Mouse (Mus musculus): Measurements from ENCODE around the gene Zcchc13. TPM values are rescaled to one million over a fixed set of nuclear protein-coding genes. Genes with fewer than 3 reads are reported as not detected.

Zcchc13 gene
- polyA plus RNA-seq, 2 experiments = not detected

DNA sequence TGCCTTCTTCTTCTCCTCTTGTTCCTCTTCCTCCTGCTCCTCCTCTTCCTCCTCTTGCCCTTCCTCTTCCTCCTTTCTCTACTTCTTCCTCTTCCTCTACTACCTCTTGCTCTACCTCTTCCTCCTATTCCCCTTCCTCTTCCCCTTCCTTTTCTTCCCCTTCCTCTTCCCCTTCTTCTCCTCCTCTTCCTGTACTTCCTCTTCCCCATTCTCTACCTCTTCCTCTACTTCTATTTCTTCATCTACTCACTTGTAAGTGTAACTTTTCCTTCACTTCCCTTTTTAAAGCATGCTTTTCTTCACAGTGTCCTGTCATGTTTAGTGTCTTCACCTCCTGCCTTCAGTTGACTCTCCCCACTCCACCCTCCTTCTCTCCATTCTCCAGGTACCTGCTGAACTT, 3.5 kb downstream of the Zcchc13 start:
- Histone ChIP-seq H3K4me2 (ENCODE audit: low read depth) (no peak overlapping the region), H3K27ac (no peak overlapping the region), H3K36me3 (replicated peaks; ENCODE audit: control insufficient read depth, insufficient read depth, low read depth) (no peaks in the 10 kb centered on the region), H3K4me3 (ENCODE audit: insufficient read depth in 1 of 2, low read depth in 2 of 2, low read length in 2 of 2) (no peak overlapping the region), H3K4me1 (replicated peaks; ENCODE audit: control insufficient read depth in 2 of 2, insufficient read depth in 2 of 2, low read length in 1 of 2) (no peaks in the 10 kb centered on the region), H3K9ac (replicated peaks) (no peak overlapping the region), H3K27me3 (ENCODE audit: control insufficient read depth, insufficient read depth, low read length) (no peaks in the 10 kb centered on the region), H3K9me3 (ENCODE audit: control insufficient read depth, low read length) (no peaks in the 10 kb centered on the region)
- TF ChIP-seq EP300 (IDR thresholded peaks at IDR 0.05; ENCODE audit: low read depth) (no peak), CTCF (IDR thresholded peaks at IDR 0.05; ENCODE audit: low read depth) (no peak)
- DNase-seq (ENCODE audit: low read depth in 3 of 3, low spot score in 3 of 3) = no peak
- no peak for ATAC-seq (ENCODE audit: insufficient read depth)

DNA sequence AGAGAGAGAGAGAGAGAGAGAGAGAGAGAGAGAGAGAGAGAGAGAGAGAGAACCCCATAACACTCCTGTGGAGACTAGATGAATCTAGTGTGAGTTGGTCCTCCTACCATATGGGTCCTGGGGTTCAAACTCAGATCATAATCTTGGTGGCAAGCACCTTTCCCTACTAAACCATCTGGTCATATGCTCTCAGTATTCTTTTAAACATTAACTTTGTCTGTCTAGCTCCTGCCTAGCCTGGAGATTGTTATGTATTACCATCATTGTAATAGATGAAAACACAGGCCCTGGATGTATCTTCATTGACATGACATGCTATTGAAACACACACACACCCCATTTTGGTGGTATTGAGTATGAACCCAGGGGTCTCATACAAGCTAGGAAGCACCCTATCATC, 5.6 kb downstream of the Zcchc13 start:
- Histone ChIP-seq H3K4me1 (replicated peaks; ENCODE audit: control insufficient read depth in 2 of 2, insufficient read depth in 2 of 2, low read length in 1 of 2) (no peaks in the 10 kb centered on the region), H3K9ac (replicated peaks) (no peak overlapping the region), H3K27ac (no peak overlapping the region), H3K9me3 (ENCODE audit: control insufficient read depth, low read length) (no peaks in the 10 kb centered on the region), H3K4me2 (ENCODE audit: low read depth) (no peak overlapping the region), H3K4me3 (ENCODE audit: insufficient read depth in 1 of 2, low read depth in 2 of 2, low read length in 2 of 2) (no peak overlapping the region), H3K36me3 (replicated peaks; ENCODE audit: control insufficient read depth, insufficient read depth, low read depth) (no peaks in the 10 kb centered on the region), H3K27me3 (ENCODE audit: control insufficient read depth, insufficient read depth, low read length) (no peaks in the 10 kb centered on the region)
- DNase-seq (ENCODE audit: low read depth in 3 of 3, low spot score in 3 of 3) = no peak
- TF ChIP-seq EP300 (IDR thresholded peaks at IDR 0.05; ENCODE audit: low read depth) (no peak), CTCF (IDR thresholded peaks at IDR 0.05; ENCODE audit: low read depth) (no peak)
- no peak for ATAC-seq (ENCODE audit: insufficient read depth)

- no peak for ATAC-seq (ENCODE audit: insufficient read depth)
- TF ChIP-seq CTCF (IDR thresholded peaks at IDR 0.05; ENCODE audit: low read depth) = no peak
- TF ChIP-seq EP300 (IDR thresholded peaks at IDR 0.05; ENCODE audit: low read depth) = no peak
- WGBS (ENCODE audit: insufficient replicate concordance) = 60% methylated on average over 5 of the region's 5 CpGs
Observed at GRCm38 (mm10) chrX:103638566-103638965, 8.2 kb downstream of the Zcchc13 start.

DNA sequence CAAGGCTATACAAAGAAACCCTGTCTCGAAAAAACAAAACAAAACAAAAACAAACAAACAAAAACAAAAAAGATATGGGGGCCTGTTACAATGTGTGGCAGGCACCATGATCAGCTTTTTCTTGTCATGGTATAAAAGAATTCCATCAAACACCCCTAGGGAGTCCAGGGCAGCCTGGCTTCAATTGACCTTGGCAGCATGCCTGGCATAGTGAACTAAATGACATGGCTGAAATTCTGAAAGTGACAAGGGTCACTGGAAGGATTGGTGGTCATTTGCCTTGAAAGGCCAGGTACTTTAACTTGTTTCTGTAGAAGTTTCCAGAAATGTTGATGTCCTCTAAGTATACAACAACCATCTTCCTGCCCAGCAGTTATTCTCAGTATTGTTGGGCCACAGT, 13.9 kb downstream of the Zcchc13 start:
- Histone ChIP-seq H3K9me3 (ENCODE audit: control insufficient read depth, low read length) (no peaks in the 10 kb centered on the region), H3K27me3 (ENCODE audit: control insufficient read depth, insufficient read depth, low read length) (no peaks in the 10 kb centered on the region), H3K36me3 (replicated peaks; ENCODE audit: control insufficient read depth, insufficient read depth, low read depth) (no peaks in the 10 kb centered on the region), H3K4me3 (ENCODE audit: insufficient read depth in 1 of 2, low read depth in 2 of 2, low read length in 2 of 2) (no peak overlapping the region), H3K27ac (no peak overlapping the region), H3K4me1 (replicated peaks; ENCODE audit: control insufficient read depth in 2 of 2, insufficient read depth in 2 of 2, low read length in 1 of 2) (no peaks in the 10 kb centered on the region), H3K4me2 (ENCODE audit: low read depth) (no peak overlapping the region), H3K9ac (replicated peaks) (no peak overlapping the region)
- no peak for TF ChIP-seq EP300 (IDR thresholded peaks at IDR 0.05; ENCODE audit: low read depth)
- no peak for TF ChIP-seq CTCF (IDR thresholded peaks at IDR 0.05; ENCODE audit: low read depth)
- DNase-seq (ENCODE audit: low read depth in 3 of 3, low spot score in 3 of 3) = no peak
- 53% methylated on average over 1 of the region's 1 CpGs for WGBS (ENCODE audit: insufficient replicate concordance)
- ATAC-seq (ENCODE audit: insufficient read depth) = no peak

More at GRCm38 (mm10) chrX:103638566-103638965, 8.2 kb downstream of the Zcchc13 start:
- H3K27me3 ChIP-seq (ENCODE audit: control insufficient read depth, insufficient read depth, low read length) = no peaks in the 10 kb centered on the region
- no peak overlapping the region for H3K27ac ChIP-seq
- DNase-seq (ENCODE audit: low read depth in 3 of 3, low spot score in 3 of 3) = no peak
- no peaks in the 10 kb centered on the region for H3K9me3 ChIP-seq (ENCODE audit: control insufficient read depth, low read length)
- no peaks in the 10 kb centered on the region for H3K36me3 ChIP-seq (replicated peaks; ENCODE audit: control insufficient read depth, insufficient read depth, low read depth)
- H3K4me3 ChIP-seq (ENCODE audit: insufficient read depth in 1 of 2, low read depth in 2 of 2, low read length in 2 of 2) = no peak overlapping the region
- H3K4me2 ChIP-seq (ENCODE audit: low read depth) = no peak overlapping the region
- no peaks in the 10 kb centered on the region for H3K4me1 ChIP-seq (replicated peaks; ENCODE audit: control insufficient read depth in 2 of 2, insufficient read depth in 2 of 2, low read length in 1 of 2)
- H3K9ac ChIP-seq (replicated peaks) = no peak overlapping the region

DNA sequence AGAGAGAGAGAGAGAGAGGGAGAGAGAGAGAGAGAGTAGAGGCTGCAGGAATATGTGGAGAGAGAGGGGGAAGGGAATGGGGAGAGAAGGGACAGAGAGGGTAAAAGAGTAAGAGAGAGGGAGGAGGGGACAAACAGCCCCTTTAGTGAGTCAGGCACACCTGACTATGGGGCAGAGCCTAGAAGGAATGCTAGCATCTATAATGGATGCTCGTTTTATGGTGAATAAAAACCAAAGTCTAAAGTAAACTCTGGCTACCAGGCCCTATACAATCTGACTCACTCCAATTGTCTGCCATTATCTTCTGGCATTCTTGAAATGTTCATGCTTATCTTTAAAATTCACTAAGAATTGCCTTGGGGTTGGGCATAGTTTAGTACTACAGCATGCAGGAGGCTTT, 21.7 kb downstream of the Zcchc13 start:
- Histone ChIP-seq H3K36me3 (replicated peaks; ENCODE audit: control insufficient read depth, insufficient read depth, low read depth) (no peaks in the 10 kb centered on the region), H3K4me3 (ENCODE audit: insufficient read depth in 1 of 2, low read depth in 2 of 2, low read length in 2 of 2) (no peak overlapping the region), H3K9me3 (ENCODE audit: control insufficient read depth, low read length) (no peaks in the 10 kb centered on the region), H3K4me1 (replicated peaks; ENCODE audit: control insufficient read depth in 2 of 2, insufficient read depth in 2 of 2, low read length in 1 of 2) (no peaks in the 10 kb centered on the region), H3K27me3 (ENCODE audit: control insufficient read depth, insufficient read depth, low read length) (no peaks in the 10 kb centered on the region), H3K4me2 (ENCODE audit: low read depth) (no peak overlapping the region), H3K9ac (replicated peaks) (no peak overlapping the region), H3K27ac (no peak overlapping the region)
- 50% methylated on average over 1 of the region's 1 CpGs for WGBS (ENCODE audit: insufficient replicate concordance)
- DNase-seq (ENCODE audit: low read depth in 3 of 3, low spot score in 3 of 3) (no peak), ATAC-seq (ENCODE audit: insufficient read depth) (no peak)
- TF ChIP-seq CTCF (IDR thresholded peaks at IDR 0.05; ENCODE audit: low read depth) = no peak
- TF ChIP-seq EP300 (IDR thresholded peaks at IDR 0.05; ENCODE audit: low read depth) = no peak

- DNase-seq (ENCODE audit: low read depth in 3 of 3, low spot score in 3 of 3) = no peak
- no peaks in the 10 kb centered on the region for H3K27me3 ChIP-seq (ENCODE audit: control insufficient read depth, insufficient read depth, low read length)
- no peak overlapping the region for H3K4me3 ChIP-seq (ENCODE audit: insufficient read depth in 1 of 2, low read depth in 2 of 2, low read length in 2 of 2)
- H3K9me3 ChIP-seq (ENCODE audit: control insufficient read depth, low read length) = no peaks in the 10 kb centered on the region
- no peaks in the 10 kb centered on the region for H3K36me3 ChIP-seq (replicated peaks; ENCODE audit: control insufficient read depth, insufficient read depth, low read depth)
- TF ChIP-seq EP300 (IDR thresholded peaks at IDR 0.05; ENCODE audit: low read depth) (no peak), CTCF (IDR thresholded peaks at IDR 0.05; ENCODE audit: low read depth) (no peak)
- no peak overlapping the region for H3K4me2 ChIP-seq (ENCODE audit: low read depth)
- WGBS (ENCODE audit: insufficient replicate concordance) = 49% methylated on average over 2 of the region's 2 CpGs
- no peak for ATAC-seq (ENCODE audit: insufficient read depth)
- no peaks in the 10 kb centered on the region for H3K4me1 ChIP-seq (replicated peaks; ENCODE audit: control insufficient read depth in 2 of 2, insufficient read depth in 2 of 2, low read length in 1 of 2)
- no peak overlapping the region for H3K27ac ChIP-seq
- no peak overlapping the region for H3K9ac ChIP-seq (replicated peaks)
Observed at GRCm38 (mm10) chrX:103653021-103653420, 22.6 kb downstream of the Zcchc13 start.

Data from liver, embryonic 14.5 days (tissue).